Mouse (Mus musculus) heart, postnatal 0 days (tissue): ENCODE measurements around the gene Nkain4. TPM values are rescaled to one million over a fixed set of nuclear protein-coding genes. Genes with fewer than 3 reads are reported as not detected.

Experiments used
- ATAC-seq: fragments of 200-750 bp; cut with Nextera tagmentation; 2 replicates; pipeline ENCODE4 v1.8.0; 2017; ENCODE audit warnings: low read depth, moderate number of reproducible peaks, moderate library complexity; ENCODE audit not compliant: insufficient read depth
- DNase-seq: peaks from one replicate; pipeline ENCODE4 v3.0.0-alpha.2; 2016; ENCODE audit warnings: low spot score
- H3K27ac ChIP-seq: fragments of 300-500 bp; sonication (generic); 2 replicates; pipeline ENCODE4 v1.5.1; 2014; ENCODE audit warnings: low read depth, mild to moderate bottlenecking
- H3K27me3 ChIP-seq: fragments of 300-500 bp; sonication (generic); 2 replicates; pipeline ENCODE4 v1.6.1; 2014; ENCODE audit warnings: low read length, mixed read lengths; ENCODE audit not compliant: control insufficient read depth, insufficient read depth
- H3K36me3 ChIP-seq: fragments of 300-500 bp; sonication (generic); replicated peaks from 2 replicates; pipeline ENCODE4 v1.6.1; 2014; ENCODE audit warnings: low read length, mixed read lengths; ENCODE audit not compliant: control insufficient read depth, insufficient read depth
- H3K4me1 ChIP-seq: fragments of 300-500 bp; sonication (generic); 2 replicates; pipeline ENCODE4 v1.6.1; 2014; ENCODE audit warnings: antibody characterized with exemption; ENCODE audit not compliant: control insufficient read depth, insufficient read depth
- H3K4me2 ChIP-seq: fragments of 300-500 bp; sonication (generic); 2 replicates; pipeline ENCODE4 v1.6.1; 2014; ENCODE audit warnings: low read depth, mild to moderate bottlenecking, low read length, moderate library complexity
- H3K4me3 ChIP-seq: fragments of 300-500 bp; sonication (generic); 2 replicates; pipeline ENCODE4 v1.5.1; 2014; ENCODE audit warnings: low read depth, low read length
- H3K9ac ChIP-seq: fragments of 300-500 bp; sonication (generic); replicated peaks from 2 replicates; pipeline ENCODE4 v1.6.1; 2014; ENCODE audit warnings: low read depth, low read length, mixed read lengths
- H3K9me3 ChIP-seq: fragments of 300-500 bp; sonication (generic); replicated peaks from 2 replicates; pipeline ENCODE4 v1.6.1; 2016; ENCODE audit warnings: low read length; ENCODE audit not compliant: control insufficient read depth
- CTCF ChIP-seq: IDR thresholded peaks from 2 replicates; pipeline ENCODE4 v1.5.1; 2016; ENCODE audit warnings: antibody characterized with exemption, control low read depth, low read depth
- EP300 ChIP-seq: IDR thresholded peaks from 2 replicates; pipeline ENCODE4 v1.6.1; 2016; ENCODE audit warnings: antibody characterized with exemption, low read depth
- WGBS: fragments of 180-500 bp; shearing (Covaris S2); extraction: QIAGEN DNeasy Blood & Tissue Kit; methylation state at CpG from one replicate; pipeline ENCODE4 v1.1.7; 2014; 5-methylcytosine and 5-hydroxymethylcytosine counted together
- polyA plus RNA-seq: library from polyadenylated mRNA; unstranded; fragments of >200 nt; fragmentation: Nextera tagmentation; extraction: Ambion mirVana; gene quantifications from 2 replicates; pipeline ENCODE4 v1.2.1, GENCODE M21; 2015
- total RNA-seq: library from RNA; depleted of rRNA; stranded (reverse); fragments of >200 nt; gene quantifications from 2 replicates; pipeline ENCODE4 v1.2.3, GENCODE M21; 2014; ENCODE audit warnings: low replicate concordance

The Nkain4 gene
- total and polyA plus RNA-seq, 2 experiments from 2014 or later: 9.8 to 27.6 TPM

- H3K9me3 ChIP-seq: no peaks in the 10 kb centered on the region
- H3K4me2 ChIP-seq: no peak overlapping the region
- no peaks in the 10 kb centered on the region for H3K4me1 ChIP-seq
- DNase-seq (no peak), ATAC-seq (no peak)
- 62% methylated on average over 11 of the region's 11 CpGs for WGBS
- no peak overlapping the region for H3K9ac ChIP-seq
- H3K4me3 ChIP-seq: no peak overlapping the region
- peaks cover 67% of the 10 kb centered on the region for H3K27me3 ChIP-seq
- TF ChIP-seq EP300 (no peak), CTCF (no peak)
- no peak overlapping the region for H3K27ac ChIP-seq
- H3K36me3 ChIP-seq: no peaks in the 10 kb centered on the region
These were observed 58.5 kb downstream of the Nkain4 start for GRCm38 (mm10) chr2:180895837-180896525.

- no peak for ATAC-seq
- no peak for TF ChIP-seq CTCF
- TF ChIP-seq EP300: no peak
- Histone ChIP-seq H3K9me3 (no peaks in the 10 kb centered on the region), H3K27ac (no peak overlapping the region), H3K4me1 (no peaks in the 10 kb centered on the region), H3K9ac (no peak overlapping the region), H3K4me2 (no peak overlapping the region), H3K27me3 (peaks cover 73% of the 10 kb centered on the region), H3K4me3 (no peak overlapping the region), H3K36me3 (no peaks in the 10 kb centered on the region)
- 70% methylated on average over 3 of the region's 3 CpGs for WGBS
- DNase-seq: no peak
These were observed 59.2 kb downstream of the Nkain4 start for GRCm38 (mm10) chr2:180895321-180895720.

GRCm38 (mm10) chr2:180894734-180895133 lies 59.8 kb downstream of the Nkain4 start:
- WGBS: 2% methylated on average over 13 of the region's 13 CpGs
- H3K27ac ChIP-seq: no peak overlapping the region
- H3K4me1 ChIP-seq: no peaks in the 10 kb centered on the region
- ATAC-seq (peak; percentile 40; the same call in 1 of the 2 replicates), DNase-seq (peak; percentile 46)
- no peak for TF ChIP-seq EP300
- peak; percentile 65 for TF ChIP-seq CTCF
- H3K9ac ChIP-seq: no peak overlapping the region
- no peaks in the 10 kb centered on the region for H3K36me3 ChIP-seq
- peaks cover 79% of the 10 kb centered on the region for H3K27me3 ChIP-seq
- peak overlapping the region; percentile 54; the same call in 1 of the 2 replicates for H3K4me3 ChIP-seq
- H3K4me2 ChIP-seq: no peak overlapping the region
- H3K9me3 ChIP-seq: no peaks in the 10 kb centered on the region

- no peaks in the 10 kb centered on the region for H3K9me3 ChIP-seq
- peak overlapping the region; percentile 74 for H3K4me2 ChIP-seq
- DNase-seq (no peak), ATAC-seq (peak; percentile 28; the same call in 1 of the 2 replicates)
- peak overlapping the region; percentile 54 for H3K4me3 ChIP-seq
- H3K36me3 ChIP-seq: no peaks in the 10 kb centered on the region
- TF ChIP-seq EP300 (no peak), CTCF (no peak)
- peaks cover 85% of the 10 kb centered on the region for H3K27me3 ChIP-seq
- under 1% methylated on average over 56 of the region's 57 CpGs for WGBS
- no peak overlapping the region for H3K9ac ChIP-seq
- no peaks in the 10 kb centered on the region for H3K4me1 ChIP-seq
- no peak overlapping the region for H3K27ac ChIP-seq
These were observed 60.4 kb downstream of the Nkain4 start for GRCm38 (mm10) chr2:180894029-180894623.

GRCm38 (mm10) chr2:180893537-180894028 lies 60.9 kb downstream of the Nkain4 start:
- TF ChIP-seq CTCF (no peak), EP300 (no peak)
- 1% methylated on average over 37 of the region's 50 CpGs for WGBS
- Histone ChIP-seq H3K27me3 (peaks cover 91% of the 10 kb centered on the region), H3K4me3 (peak overlapping the region; percentile 54), H3K36me3 (no peaks in the 10 kb centered on the region), H3K27ac (no peak overlapping the region), H3K4me2 (peak overlapping the region; percentile 74), H3K4me1 (no peaks in the 10 kb centered on the region), H3K9me3 (no peaks in the 10 kb centered on the region), H3K9ac (no peak overlapping the region)
- DNase-seq: no peak
- ATAC-seq: no peak
